Mouse (Mus musculus): Measurements from ENCODE around the gene Clmn. TPM values are rescaled to one million over a fixed set of nuclear protein-coding genes. Genes with fewer than 3 reads are reported as not detected.

Gene Clmn
- polyA plus RNA-seq, 1 experiment from 2014 or later, result 2.5 TPM

DNA sequence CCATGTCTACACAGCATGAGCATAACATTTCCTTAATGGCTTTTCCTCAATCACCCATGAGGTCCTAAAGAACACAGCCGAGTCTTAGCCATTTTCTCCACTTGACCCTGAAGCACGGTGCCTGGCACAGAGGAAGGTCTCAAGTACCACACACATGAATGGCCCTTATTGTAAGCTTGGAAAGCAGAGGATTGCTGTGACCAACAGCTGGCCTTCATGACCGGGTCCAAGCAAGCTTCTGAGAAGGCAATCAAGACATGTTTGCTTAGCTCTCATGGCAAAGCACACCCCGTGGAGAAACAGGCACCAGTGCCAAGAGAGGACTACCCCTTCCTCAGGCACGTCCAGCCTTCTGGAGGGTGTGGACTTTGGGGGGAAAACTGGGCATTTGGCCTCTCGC is 3.0 kb upstream of the Clmn start:
- no peaks in the 10 kb centered on the region for H3K27me3 ChIP-seq (ENCODE audit: control insufficient read depth, insufficient read depth, low read length)
- H3K4me3 ChIP-seq (ENCODE audit: low read depth, low read length), result no peak overlapping the region
- DNase-seq (ENCODE audit: low spot score, missing footprints) (no peak), ATAC-seq (ENCODE audit: low FRiP score) (no peak)
- H3K4me2 ChIP-seq, result no peak overlapping the region
- 85% methylated on average over 6 of the region's 6 CpGs for WGBS
- peaks cover 2% of the 10 kb centered on the region; the same call in 1 of the 2 replicates for H3K9me3 ChIP-seq (ENCODE audit: control insufficient read depth, low read length)
- H3K4me1 ChIP-seq (ENCODE audit: control insufficient read depth, insufficient read depth, low read length), result peaks cover 5% of the 10 kb centered on the region; the same call in 1 of the 2 replicates
- no peak overlapping the region for H3K27ac ChIP-seq (ENCODE audit: low read depth, low read length)
- no peaks in the 10 kb centered on the region for H3K36me3 ChIP-seq (ENCODE audit: control insufficient read depth, insufficient read depth, low read length)
- H3K9ac ChIP-seq (ENCODE audit: low read length), result no peak overlapping the region

DNA sequence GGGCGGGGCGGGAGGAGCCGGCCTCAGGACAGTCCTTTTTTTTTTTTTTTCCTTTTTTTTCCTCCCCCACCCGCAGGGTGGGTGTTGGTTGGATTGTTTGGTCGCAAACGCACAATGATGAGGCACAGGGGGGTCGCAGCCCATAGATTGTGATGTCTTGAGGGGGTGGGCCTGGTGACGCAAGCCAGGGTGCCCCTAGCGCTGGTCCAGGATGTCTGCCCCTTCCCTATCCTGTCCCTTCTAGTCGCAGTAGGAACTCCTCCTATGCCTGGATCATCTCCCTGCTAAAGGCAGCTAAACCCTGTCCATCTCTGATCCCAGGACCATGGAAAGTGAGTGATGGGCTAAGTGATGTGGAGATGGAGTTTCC is 275 bp upstream of the Clmn start:
- no peaks in the 10 kb centered on the region for H3K36me3 ChIP-seq (ENCODE audit: control insufficient read depth, insufficient read depth, low read length)
- 0% methylated on average over 4 of the region's 10 CpGs for WGBS
- peak overlapping the region; percentile 84 for H3K9ac ChIP-seq (ENCODE audit: low read length)
- no peaks in the 10 kb centered on the region for H3K27me3 ChIP-seq (ENCODE audit: control insufficient read depth, insufficient read depth, low read length)
- peak overlapping the region; percentile 98 for H3K4me2 ChIP-seq
- peak overlapping the region; percentile 72 for H3K4me3 ChIP-seq (ENCODE audit: low read depth, low read length)
- DNase-seq (ENCODE audit: low spot score, missing footprints) (peak; percentile 88), ATAC-seq (ENCODE audit: low FRiP score) (peak; percentile 74)
- H3K27ac ChIP-seq (ENCODE audit: low read depth, low read length), result no peak overlapping the region
- H3K4me1 ChIP-seq (ENCODE audit: control insufficient read depth, insufficient read depth, low read length), result peaks cover 5% of the 10 kb centered on the region; the same call in 1 of the 2 replicates
- peaks cover 4% of the 10 kb centered on the region; the same call in 1 of the 2 replicates for H3K9me3 ChIP-seq (ENCODE audit: control insufficient read depth, low read length)

DNA sequence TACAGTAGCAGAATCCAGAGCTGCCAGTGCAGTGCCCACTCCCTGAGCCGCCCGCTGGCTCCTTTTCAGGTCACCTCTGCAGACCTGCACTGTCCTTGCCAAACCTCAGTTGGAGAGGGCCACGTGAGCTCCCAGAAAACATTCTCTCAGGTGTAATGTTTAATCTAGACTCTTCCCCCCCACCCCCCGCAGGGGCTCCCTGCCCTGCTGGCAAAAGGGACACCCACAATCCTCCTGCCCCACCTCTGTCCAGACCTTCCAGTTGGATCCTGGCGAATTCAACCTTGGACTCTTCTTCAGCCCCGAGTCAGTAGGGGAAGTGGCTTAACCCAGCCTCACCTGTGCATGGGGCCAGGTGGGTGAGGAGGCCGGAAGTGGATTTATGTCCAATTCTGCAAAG is 1.2 kb downstream of the Clmn start:
- Histone ChIP-seq H3K4me3 (ENCODE audit: low read depth, low read length) (no peak overlapping the region), H3K27me3 (ENCODE audit: control insufficient read depth, insufficient read depth, low read length) (no peaks in the 10 kb centered on the region), H3K4me1 (ENCODE audit: control insufficient read depth, insufficient read depth, low read length) (peaks cover 5% of the 10 kb centered on the region; the same call in 1 of the 2 replicates), H3K36me3 (ENCODE audit: control insufficient read depth, insufficient read depth, low read length) (no peaks in the 10 kb centered on the region), H3K9ac (ENCODE audit: low read length) (no peak overlapping the region), H3K4me2 (peak overlapping the region; percentile 98; the same call in 1 of the 2 replicates), H3K9me3 (ENCODE audit: control insufficient read depth, low read length) (peaks cover 4% of the 10 kb centered on the region; the same call in 1 of the 2 replicates), H3K27ac (ENCODE audit: low read depth, low read length) (no peak overlapping the region)
- DNase-seq (ENCODE audit: low spot score, missing footprints) (no peak), ATAC-seq (ENCODE audit: low FRiP score) (no peak)
- 85% methylated on average over 7 of the region's 7 CpGs for WGBS

DNA sequence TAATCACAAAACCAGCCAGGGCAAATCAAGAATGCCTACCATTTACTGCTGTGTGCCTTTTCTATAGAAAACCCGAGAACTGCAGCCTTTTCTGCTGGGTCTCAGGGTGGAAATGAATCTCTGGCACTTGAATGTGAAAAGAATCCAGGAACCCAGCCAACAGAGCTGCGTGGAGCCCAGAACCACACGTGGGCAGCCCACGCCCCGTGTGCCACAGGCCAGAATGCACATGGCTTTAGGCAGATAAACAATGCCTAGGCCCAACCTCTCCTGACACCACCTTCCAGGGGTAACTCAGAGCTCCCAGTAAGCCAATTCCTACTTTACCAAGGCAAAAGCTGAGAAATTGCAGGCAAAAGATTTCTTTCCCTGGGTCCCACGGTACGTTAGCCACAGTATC is 5.7 kb downstream of the Clmn start:
- 0 out of 2 replicates have a peak, but pooled peaks cover under 1% of the 10 kb centered on the region for H3K4me1 ChIP-seq (ENCODE audit: control insufficient read depth, insufficient read depth, low read length)
- ATAC-seq (ENCODE audit: low FRiP score) (no peak), DNase-seq (ENCODE audit: low spot score, missing footprints) (no peak)
- H3K4me2 ChIP-seq, result no peak overlapping the region
- 90% methylated on average over 7 of the region's 7 CpGs for WGBS
- no peak overlapping the region for H3K27ac ChIP-seq (ENCODE audit: low read depth, low read length)
- H3K9ac ChIP-seq (ENCODE audit: low read length), result no peak overlapping the region
- H3K9me3 ChIP-seq (ENCODE audit: control insufficient read depth, low read length), result peaks cover 4% of the 10 kb centered on the region; the same call in 1 of the 2 replicates
- H3K36me3 ChIP-seq (ENCODE audit: control insufficient read depth, insufficient read depth, low read length), result no peaks in the 10 kb centered on the region
- H3K27me3 ChIP-seq (ENCODE audit: control insufficient read depth, insufficient read depth, low read length), result no peaks in the 10 kb centered on the region
- no peak overlapping the region for H3K4me3 ChIP-seq (ENCODE audit: low read depth, low read length)

DNA sequence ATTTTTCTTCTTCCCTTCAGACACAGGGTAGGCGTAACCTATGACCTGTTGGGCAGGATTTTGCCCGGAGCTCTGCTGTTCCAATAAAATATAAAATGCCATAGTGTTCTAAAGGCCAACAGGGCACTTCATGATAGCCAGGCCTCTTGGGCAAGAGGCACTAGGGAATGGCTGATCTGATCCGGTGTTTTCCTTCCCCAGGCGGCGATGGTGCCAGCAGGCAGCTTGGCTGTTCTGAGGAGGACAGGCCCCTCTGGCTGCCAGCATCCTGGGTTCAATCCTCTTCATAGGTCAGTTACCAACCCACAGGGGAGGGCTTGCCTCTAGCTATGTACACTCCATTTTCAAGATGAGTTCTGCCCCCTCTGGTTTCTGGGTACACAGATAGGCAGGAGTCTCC is 6.1 kb downstream of the Clmn start:
- Histone ChIP-seq H3K4me1 (ENCODE audit: control insufficient read depth, insufficient read depth, low read length) (no peaks in the 10 kb centered on the region), H3K27ac (ENCODE audit: low read depth, low read length) (no peak overlapping the region), H3K4me3 (ENCODE audit: low read depth, low read length) (no peak overlapping the region), H3K36me3 (ENCODE audit: control insufficient read depth, insufficient read depth, low read length) (no peaks in the 10 kb centered on the region), H3K9ac (ENCODE audit: low read length) (no peak overlapping the region), H3K9me3 (ENCODE audit: control insufficient read depth, low read length) (peaks cover 4% of the 10 kb centered on the region; the same call in 1 of the 2 replicates), H3K4me2 (no peak overlapping the region), H3K27me3 (ENCODE audit: control insufficient read depth, insufficient read depth, low read length) (no peaks in the 10 kb centered on the region)
- WGBS, result 86% methylated on average over 5 of the region's 5 CpGs
- DNase-seq (ENCODE audit: low spot score, missing footprints) (no peak), ATAC-seq (ENCODE audit: low FRiP score) (no peak)

DNA sequence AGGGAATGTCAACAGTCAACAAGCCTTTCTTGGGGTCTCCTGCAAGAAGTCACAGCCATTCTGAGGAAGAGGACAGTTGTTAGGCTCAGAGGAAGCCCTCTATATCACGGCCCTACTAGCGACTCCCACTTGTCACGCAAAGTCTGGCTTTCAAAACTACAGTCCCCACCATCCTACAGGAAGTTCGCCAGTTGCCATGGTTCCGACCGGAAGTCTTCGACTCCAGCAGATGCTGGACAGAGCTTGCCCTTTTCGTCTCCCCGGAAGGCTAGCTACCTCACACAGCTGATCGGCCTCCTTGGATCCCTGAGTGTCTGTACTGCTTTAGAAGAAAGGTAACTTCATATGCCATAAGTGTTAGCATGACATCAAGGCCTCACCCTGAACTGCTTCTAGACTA is 7.3 kb downstream of the Clmn start:
- Histone ChIP-seq H3K4me2 (no peak overlapping the region), H3K36me3 (ENCODE audit: control insufficient read depth, insufficient read depth, low read length) (no peaks in the 10 kb centered on the region), H3K9me3 (ENCODE audit: control insufficient read depth, low read length) (peaks cover under 1% of the 10 kb centered on the region; the same call in 1 of the 2 replicates), H3K4me1 (ENCODE audit: control insufficient read depth, insufficient read depth, low read length) (no peaks in the 10 kb centered on the region), H3K4me3 (ENCODE audit: low read depth, low read length) (no peak overlapping the region), H3K27ac (ENCODE audit: low read depth, low read length) (no peak overlapping the region), H3K9ac (ENCODE audit: low read length) (no peak overlapping the region), H3K27me3 (ENCODE audit: control insufficient read depth, insufficient read depth, low read length) (0 out of 2 replicates have a peak, but pooled peaks cover 2% of the 10 kb centered on the region)
- WGBS, result 89% methylated on average over 10 of the region's 10 CpGs
- ATAC-seq (ENCODE audit: low FRiP score), result no peak
- no peak for DNase-seq (ENCODE audit: low spot score, missing footprints)

DNA sequence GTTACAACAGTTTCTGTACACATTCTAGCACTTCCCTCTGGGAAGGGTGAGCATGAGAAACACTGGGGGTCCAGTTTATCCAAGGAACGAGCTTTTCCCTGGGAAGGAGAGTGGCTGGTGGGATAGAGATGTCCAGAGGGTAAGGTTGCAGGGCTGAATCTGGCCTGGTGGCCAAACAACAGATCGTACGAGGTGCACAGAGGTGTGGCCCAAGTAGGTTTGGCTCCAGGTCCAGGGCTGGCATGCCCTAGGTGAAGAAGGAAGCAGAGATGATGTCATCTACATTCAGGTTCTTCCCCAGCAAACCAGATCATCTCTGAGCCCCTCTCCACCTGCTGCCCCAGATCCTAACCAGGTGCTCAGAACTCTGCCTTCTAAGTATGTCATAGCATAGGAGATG is 8.3 kb downstream of the Clmn start:
- DNase-seq (ENCODE audit: low spot score, missing footprints) (no peak), ATAC-seq (ENCODE audit: low FRiP score) (no peak)
- Histone ChIP-seq H3K27me3 (ENCODE audit: control insufficient read depth, insufficient read depth, low read length) (0 out of 2 replicates have a peak, but pooled peaks cover 2% of the 10 kb centered on the region), H3K4me1 (ENCODE audit: control insufficient read depth, insufficient read depth, low read length) (peaks cover 4% of the 10 kb centered on the region; the same call in 1 of the 2 replicates), H3K4me3 (ENCODE audit: low read depth, low read length) (no peak overlapping the region), H3K9ac (ENCODE audit: low read length) (no peak overlapping the region), H3K36me3 (ENCODE audit: control insufficient read depth, insufficient read depth, low read length) (no peaks in the 10 kb centered on the region), H3K27ac (ENCODE audit: low read depth, low read length) (no peak overlapping the region), H3K4me2 (no peak overlapping the region), H3K9me3 (ENCODE audit: control insufficient read depth, low read length) (no peaks in the 10 kb centered on the region)
- 86% methylated on average over 3 of the region's 3 CpGs for WGBS

DNA sequence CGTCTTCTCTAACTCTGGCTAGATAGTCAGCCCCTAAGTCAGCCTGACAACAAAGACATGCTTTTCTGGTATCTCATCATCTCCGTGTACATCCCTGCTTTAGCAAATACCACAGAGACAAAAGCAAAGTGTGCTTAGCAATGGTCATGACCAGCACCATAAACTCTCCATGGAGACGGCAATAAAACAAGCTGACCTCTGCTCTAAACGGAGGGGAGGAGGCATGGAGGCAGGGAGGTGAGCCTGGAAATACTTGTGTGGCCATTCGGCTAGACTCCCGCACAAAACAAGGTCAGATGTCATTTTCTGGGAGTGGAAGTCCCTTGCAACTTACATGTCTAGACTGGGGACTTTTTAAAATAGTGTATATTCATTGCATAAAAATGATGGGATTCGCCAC is 9.3 kb downstream of the Clmn start:
- Histone ChIP-seq H3K4me1 (ENCODE audit: control insufficient read depth, insufficient read depth, low read length) (peaks cover 4% of the 10 kb centered on the region; the same call in 1 of the 2 replicates), H3K9ac (ENCODE audit: low read length) (no peak overlapping the region), H3K36me3 (ENCODE audit: control insufficient read depth, insufficient read depth, low read length) (no peaks in the 10 kb centered on the region), H3K4me2 (no peak overlapping the region), H3K9me3 (ENCODE audit: control insufficient read depth, low read length) (no peaks in the 10 kb centered on the region), H3K27ac (ENCODE audit: low read depth, low read length) (no peak overlapping the region), H3K4me3 (ENCODE audit: low read depth, low read length) (no peak overlapping the region), H3K27me3 (ENCODE audit: control insufficient read depth, insufficient read depth, low read length) (0 out of 2 replicates have a peak, but pooled peaks cover 2% of the 10 kb centered on the region)
- 74% methylated on average over 7 of the region's 7 CpGs for WGBS
- ATAC-seq (ENCODE audit: low FRiP score) (no peak), DNase-seq (ENCODE audit: low spot score, missing footprints) (no peak)

DNA sequence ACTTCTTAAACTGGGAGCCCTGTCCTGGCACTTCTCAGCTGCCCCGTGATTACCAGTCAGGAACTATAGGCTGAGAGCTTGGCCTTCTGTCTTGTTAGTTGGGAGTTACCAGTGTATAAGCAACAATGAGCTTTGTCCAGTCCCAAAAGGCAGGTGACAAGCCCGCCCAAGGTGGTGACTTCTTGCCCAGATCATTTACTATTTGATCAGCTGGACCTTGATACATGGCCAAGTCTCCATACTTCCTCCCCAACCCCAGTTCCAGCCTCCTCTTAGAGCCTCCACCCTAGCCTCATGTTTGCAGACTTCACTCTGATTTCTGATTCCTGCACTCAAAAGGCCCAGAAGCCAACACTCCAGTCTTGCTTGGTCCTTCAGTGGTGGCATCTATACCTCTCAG is 10.1 kb downstream of the Clmn start:
- 0 out of 2 replicates have a peak, but pooled peaks cover 2% of the 10 kb centered on the region for H3K27me3 ChIP-seq (ENCODE audit: control insufficient read depth, insufficient read depth, low read length)
- ATAC-seq (ENCODE audit: low FRiP score), result no peak
- H3K4me3 ChIP-seq (ENCODE audit: low read depth, low read length), result no peak overlapping the region
- no peak overlapping the region for H3K27ac ChIP-seq (ENCODE audit: low read depth, low read length)
- 95% methylated on average over 2 of the region's 2 CpGs for WGBS
- DNase-seq (ENCODE audit: low spot score, missing footprints), result no peak
- no peaks in the 10 kb centered on the region for H3K36me3 ChIP-seq (ENCODE audit: control insufficient read depth, insufficient read depth, low read length)
- H3K4me2 ChIP-seq, result no peak overlapping the region
- H3K9ac ChIP-seq (ENCODE audit: low read length), result no peak overlapping the region
- peaks cover 4% of the 10 kb centered on the region; the same call in 1 of the 2 replicates for H3K4me1 ChIP-seq (ENCODE audit: control insufficient read depth, insufficient read depth, low read length)
- H3K9me3 ChIP-seq (ENCODE audit: control insufficient read depth, low read length), result no peaks in the 10 kb centered on the region
